Mouse (Mus musculus) adrenal gland, postnatal 10 days (tissue): ENCODE results near the gene Fhl3. TPM values are rescaled to one million over a fixed set of nuclear protein-coding genes. Genes with fewer than 3 reads are reported as not detected.

Source experiments
- DNase-seq: peaks from one replicate; pipeline ENCODE4 v3.0.0; 2021; ENCODE audit warnings: mixed read lengths
- long read RNA-seq, 2 experiments: library from polyadenylated mRNA; stranded (forward); transcript quantifications; one replicate each; pipeline ENCODE4 v2.0.0; 2021
- total RNA-seq, 2 experiments: library from RNA; stranded (reverse); gene quantifications; 2 replicates each; pipeline ENCODE4 v1.2.3; 2021

Gene Fhl3
- total RNA-seq: 10 to 100 TPM in 1 of 2 experiments, 1 to 10 TPM in 1; 9.5 to 15.8 TPM
- long read RNA-seq, experiment 1, partial matches to known transcripts: 0 of 1 reads
- long read RNA-seq, experiment 1, other reads (novel, unspliced or antisense): 1 of 1 reads
- long read RNA-seq, experiment 2, partial matches to known transcripts: 0 of 1 reads
- long read RNA-seq, experiment 2, other reads (novel, unspliced or antisense): 1 of 1 reads

DNA sequence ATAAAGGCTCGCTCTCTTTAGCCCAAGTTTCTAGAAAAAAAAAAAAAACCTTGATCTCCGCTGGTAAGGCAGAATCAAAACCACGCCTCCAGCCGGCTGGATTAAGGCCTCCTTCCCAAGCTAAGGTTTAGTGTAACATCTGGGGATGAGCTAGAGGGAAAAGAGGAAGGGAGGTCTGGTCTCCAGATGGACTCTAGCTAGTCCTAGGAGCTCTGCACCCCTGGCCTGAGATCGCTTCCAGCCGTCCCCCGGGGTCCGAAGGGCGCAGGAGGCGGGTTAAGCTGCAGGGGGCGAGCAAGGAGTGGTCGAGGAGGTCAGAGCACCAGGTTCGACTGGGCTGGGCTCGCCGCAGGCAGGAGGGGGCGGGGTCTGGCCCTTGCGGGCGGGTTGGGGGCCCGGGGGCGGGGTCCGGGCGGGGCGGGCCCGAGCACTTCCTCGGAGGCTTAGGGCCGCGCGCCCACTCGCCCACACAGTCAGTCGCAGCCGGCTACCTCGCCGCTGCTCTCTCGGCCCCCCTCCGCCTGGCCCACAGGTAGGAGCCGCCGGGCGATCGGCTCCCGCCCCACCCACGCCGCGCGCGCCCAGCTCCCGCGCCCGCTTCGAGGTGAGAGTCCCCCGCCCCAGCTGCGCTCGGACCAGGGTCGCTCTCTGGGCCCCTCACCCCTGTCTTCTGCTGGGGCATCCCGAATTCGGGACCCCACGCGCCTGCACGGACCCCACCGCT lies at the start of gene Fhl3:
Fhl3 (plus strand) TSS at position 454 of the 724 bp plus-strand sequence.
- peak; percentile 79 for DNase-seq

- no peak for DNase-seq
Measured at GRCm38 (mm10) chr4:124652886-124653285, 47.6 kb upstream of the Fhl3 start.

GRCm38 (mm10) chr4:124656518-124656853 lies 44.0 kb upstream of the Fhl3 start, which contains the start of gene Pou3f1:
Gene Pou3f1 (plus strand): TSS chr4:124656807.
- no peak for DNase-seq

DNA sequence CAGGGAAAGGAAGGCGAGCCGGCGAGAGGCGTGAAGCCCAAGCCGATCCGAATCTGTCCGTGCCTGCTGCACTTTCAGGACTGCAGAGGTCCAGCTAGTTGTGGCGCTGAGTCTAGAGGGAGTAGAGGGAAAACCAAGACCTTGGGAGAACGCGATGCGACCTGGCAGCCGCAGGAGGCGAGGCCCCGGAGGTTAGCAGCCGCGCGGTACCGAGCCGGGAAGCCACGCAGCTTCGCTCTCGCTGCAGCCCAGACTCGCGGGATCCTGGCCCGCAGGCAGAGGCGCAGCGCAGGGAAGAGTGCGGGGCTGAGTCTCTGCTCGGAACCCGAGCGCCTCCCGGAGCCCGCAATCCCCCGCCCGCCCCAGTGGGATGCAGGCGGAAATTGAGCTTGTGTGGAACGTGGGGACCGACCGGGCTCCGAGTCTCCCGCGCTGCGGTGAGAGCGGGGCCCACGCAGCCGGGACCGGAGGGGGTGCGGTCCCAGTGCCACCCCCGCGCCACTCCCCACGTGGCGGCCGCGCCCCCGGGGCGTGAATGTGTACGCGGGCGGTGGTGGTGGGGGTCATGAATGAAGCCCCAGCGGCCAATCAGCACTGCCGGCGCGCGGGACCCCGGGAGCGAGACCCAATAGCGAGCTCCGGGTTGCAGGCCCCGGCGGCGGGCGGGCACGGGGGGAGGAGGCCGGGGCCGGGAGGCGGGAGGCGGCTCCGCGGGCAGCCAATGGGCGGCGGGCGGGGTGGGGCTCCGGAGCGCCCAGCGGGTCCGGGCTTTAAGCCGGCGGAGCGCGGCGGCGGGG lies 43.4 kb upstream of the Fhl3 start:
- DNase-seq: peak; percentile 90

GRCm38 (mm10) chr4:124657781-124658180 lies 42.7 kb upstream of the Fhl3 start:
- no peak for DNase-seq

DNA sequence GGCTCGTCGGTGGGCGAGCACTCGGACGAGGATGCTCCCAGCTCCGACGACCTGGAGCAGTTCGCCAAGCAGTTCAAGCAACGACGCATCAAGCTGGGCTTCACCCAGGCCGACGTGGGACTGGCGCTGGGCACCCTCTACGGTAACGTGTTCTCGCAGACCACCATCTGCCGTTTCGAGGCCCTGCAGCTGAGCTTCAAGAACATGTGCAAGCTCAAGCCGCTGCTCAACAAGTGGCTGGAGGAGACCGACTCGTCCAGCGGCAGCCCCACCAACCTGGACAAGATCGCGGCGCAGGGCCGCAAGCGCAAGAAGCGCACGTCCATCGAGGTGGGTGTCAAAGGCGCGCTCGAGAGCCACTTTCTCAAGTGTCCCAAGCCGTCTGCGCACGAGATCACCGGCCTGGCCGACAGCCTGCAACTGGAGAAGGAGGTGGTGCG lies 42.1 kb upstream of the Fhl3 start:
- DNase-seq: no peak

DNA sequence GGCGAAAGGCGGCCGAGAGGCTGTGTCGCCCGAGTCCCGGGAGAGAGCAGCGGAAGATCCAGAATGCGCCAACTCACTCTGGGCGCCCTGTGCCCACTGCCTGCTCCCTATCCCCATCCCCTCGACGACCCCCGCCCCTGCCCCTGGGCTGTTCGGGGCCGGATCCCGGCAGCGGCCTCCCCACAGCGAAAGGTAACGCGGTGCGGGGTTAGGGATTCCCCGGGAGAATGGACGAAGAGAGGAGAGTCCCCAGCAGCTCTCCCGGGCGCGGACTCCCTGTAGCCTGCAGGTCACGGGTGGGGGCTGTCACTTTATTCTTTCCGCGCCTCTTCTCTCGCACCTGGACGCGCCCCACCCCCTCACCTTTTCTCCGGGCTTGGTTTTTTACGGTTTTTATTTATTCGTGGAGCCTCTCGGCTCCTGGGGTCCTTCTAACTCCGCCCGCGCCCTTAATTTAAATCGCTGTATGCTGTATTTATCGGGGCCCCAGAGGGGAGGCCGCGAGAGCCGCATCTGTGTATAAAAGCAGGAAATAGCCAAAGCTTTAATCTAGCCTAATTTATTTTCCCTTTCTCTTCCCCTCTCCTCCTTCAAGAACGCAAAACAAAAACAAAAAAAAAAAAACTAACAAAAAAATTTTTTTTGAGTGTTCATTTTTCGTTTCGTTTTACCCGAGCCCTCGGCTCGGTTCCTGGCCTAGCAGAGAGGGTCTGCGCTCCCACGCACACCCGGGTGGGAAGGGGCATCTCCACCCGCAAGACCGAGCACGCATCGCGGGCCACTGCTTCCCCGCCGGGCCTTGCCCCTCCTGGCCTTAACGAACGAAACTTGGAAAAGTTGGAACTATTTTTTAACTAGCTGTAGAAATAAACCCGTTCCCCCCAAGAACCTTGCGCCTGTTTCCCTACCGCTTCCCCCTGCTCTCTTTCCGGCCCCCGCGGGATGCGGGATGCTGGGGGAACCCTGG lies 41.0 kb upstream of the Fhl3 start:
- no peak for DNase-seq

GRCm38 (mm10) chr4:124660603-124661002 lies 39.9 kb upstream of the Fhl3 start:
- DNase-seq: no peak

- no peak for DNase-seq
Measured at GRCm38 (mm10) chr4:124663034-124663433, 37.5 kb upstream of the Fhl3 start.

DNA sequence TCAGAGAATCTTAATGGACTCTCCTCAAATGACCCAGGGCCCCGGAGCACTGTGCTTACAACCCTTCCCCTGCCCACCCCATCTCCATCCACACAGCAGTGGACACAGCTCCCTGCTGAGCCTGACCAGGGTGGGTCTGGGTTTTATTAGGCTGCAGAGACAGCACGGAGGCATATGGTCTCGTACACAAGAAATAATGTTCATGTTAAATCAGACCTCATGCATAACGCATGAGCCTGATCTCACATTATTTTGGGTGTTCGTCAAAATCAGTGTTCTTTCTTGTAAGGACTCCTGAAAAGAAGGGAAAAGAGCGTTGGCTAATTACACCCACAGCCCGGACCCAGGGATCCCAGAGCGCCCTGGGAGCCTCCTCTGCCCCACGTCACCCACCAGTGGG lies 36.3 kb upstream of the Fhl3 start:
- no peak for DNase-seq

DNA sequence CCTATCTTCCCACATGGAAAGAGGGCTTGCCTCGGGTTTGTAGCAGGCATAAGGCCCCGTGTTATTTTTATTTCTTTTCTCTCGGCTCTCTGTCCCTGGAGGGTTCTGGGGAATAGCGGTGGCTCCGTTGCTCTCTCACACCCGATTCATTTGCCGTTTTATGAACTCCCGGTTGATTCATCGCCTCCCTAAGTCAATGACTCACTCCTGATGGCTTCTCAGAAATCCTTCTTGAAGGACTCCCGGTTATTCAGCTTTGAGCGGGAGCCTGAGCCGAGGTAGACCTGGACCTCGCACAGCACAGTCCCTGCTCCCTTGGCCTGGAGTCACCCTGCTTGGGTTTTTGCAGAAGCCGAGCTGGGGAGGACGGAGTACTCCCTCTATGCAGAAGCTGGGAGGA lies 35.9 kb upstream of the Fhl3 start:
- DNase-seq: no peak

GRCm38 (mm10) chr4:124667476-124668033 lies 32.9 kb upstream of the Fhl3 start:
- no peak for DNase-seq

- no peak for DNase-seq
Measured at GRCm38 (mm10) chr4:124668078-124668477, 32.4 kb upstream of the Fhl3 start.

DNA sequence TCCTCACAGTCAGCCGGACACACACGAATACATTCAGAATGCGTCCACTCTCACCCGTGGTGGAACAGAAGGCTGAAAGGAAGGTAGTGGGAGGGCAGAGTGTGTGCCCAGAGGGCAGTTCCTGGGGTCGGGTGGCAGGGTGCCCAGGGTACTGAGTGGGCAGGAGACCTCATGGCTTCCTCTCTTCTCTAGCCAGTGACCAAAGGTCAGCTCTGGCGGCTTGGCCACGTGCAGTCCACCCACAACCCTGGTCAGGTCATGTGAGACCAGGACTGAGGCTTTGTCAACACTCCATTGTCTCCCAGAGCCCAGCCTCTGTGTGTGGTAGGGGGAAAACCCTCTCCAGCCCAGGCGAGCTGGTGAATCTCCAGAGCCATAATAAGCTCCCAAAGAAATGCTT lies 30.3 kb upstream of the Fhl3 start:
- no peak for DNase-seq

- DNase-seq: no peak
Measured at GRCm38 (mm10) chr4:124671583-124671982, 28.9 kb upstream of the Fhl3 start.

DNA sequence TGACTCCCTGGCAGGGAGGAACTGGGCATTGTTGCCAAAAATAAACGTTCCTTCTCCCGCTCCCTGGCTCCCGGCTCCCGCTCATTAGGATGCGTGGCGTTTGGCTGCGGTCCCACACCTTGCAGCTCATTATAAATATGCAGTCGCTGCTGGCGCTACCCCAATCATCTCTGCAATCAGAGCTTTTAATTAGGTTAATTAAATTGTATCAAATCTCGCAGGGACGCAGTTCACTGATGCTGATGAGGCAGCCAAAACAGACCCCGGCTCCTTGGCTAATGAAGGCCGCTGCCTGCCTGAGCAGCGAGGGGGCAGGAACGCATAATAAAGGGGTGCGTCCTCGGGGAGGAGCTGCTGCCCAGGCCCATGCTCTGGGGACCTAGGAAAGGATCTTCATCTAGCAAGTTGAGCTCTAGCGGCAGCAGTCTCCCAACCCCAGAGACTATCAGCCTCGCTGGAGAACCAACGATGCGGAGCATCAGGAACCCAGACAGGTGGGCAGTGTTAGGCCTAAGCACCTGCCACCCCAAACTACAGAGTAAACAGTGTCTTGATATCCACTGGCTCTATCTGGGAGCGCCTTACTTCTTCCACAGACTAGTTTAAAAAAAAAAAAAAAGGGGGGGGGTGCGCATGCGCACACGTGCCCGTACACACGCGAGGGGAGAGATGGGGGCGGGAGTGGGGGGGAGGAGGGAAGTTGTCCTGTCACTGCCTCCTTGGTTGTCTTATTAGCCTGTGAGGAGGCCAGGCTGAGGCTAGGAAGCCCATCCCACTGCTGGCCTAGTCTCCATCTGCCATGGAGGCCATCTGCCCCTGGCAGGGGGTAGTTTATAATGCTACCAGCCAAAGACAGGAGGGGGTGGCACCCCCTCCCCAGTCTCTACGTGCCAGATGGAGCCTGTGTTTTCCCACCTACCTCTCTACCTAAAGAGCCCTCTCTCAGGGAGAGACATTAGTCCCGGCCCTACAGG lies 27.9 kb upstream of the Fhl3 start:
- no peak for DNase-seq

GRCm38 (mm10) chr4:124674334-124675032 lies 26.0 kb upstream of the Fhl3 start:
- DNase-seq: no peak

- DNase-seq: peak; percentile 73
Measured at GRCm38 (mm10) chr4:124675037-124675436, 25.5 kb upstream of the Fhl3 start.

DNA sequence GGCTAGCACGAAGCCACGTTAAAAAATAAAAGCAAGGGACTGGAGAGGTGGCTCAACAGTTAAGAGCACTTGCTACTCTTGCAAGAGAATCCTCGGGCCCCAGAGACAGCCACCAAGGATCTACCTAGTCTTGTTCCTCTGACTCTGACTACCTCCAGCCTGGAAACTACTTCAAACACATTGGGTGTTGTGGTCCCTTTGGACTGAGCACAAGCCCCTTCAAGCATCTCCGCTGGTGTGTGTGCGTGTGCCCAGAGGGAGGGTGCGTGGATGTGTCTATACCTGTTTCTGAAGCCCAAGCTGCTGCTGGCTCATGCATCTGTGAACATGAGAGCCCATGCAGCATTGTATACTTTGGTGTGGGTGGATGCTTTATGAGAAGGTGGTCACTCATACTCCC lies 24.5 kb upstream of the Fhl3 start:
- DNase-seq: no peak

DNA sequence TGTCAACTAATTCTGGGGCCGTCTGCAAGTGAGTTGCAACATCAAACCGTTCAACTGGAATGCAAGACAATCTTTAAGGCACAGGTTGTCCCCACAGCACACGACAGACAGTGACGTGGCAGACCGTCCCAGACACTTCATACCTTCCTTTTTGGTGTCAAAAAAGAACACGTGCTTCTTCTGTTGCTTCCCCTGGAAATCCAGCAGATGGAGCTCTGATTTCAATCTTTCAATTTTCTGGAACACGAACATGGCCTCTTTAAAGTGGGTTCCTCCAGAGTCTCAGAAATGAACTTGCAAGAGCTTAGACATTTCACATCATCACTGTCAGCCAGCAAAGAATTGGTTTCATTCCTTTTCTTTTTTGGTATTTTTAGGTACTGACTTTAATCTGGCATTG lies 18.2 kb upstream of the Fhl3 start:
- no peak for DNase-seq
